Mouse (Mus musculus) heart, adult 2 months (tissue): ENCODE measurements around the gene Tmem222. TPM values are rescaled to one million over a fixed set of nuclear protein-coding genes. Genes with fewer than 3 reads are reported as not detected.

Experiments used
- DNase-seq, 2 experiments: peaks; one replicate each; pipeline ENCODE4 v3.0.0; 2021
- H3K27ac ChIP-seq: fragments of 200-600 bp; 2 replicates; pipeline ENCODE4 v1.8.1; 2022
- H3K27me3 ChIP-seq: fragments of 200-500 bp; 2 replicates; pipeline ENCODE4 v1.6.1; 2012; ENCODE audit warnings: mild to moderate bottlenecking, low read length, inconsistent platforms, mixed read lengths; ENCODE audit not compliant: control insufficient read depth, insufficient read depth
- H3K36me3 ChIP-seq: fragments of 200-500 bp; 2 replicates; pipeline ENCODE4 v1.6.1; 2012; ENCODE audit warnings: low read length, inconsistent platforms; ENCODE audit not compliant: control insufficient read depth, insufficient read depth
- H3K4me1 ChIP-seq: fragments of 200-500 bp; 2 replicates; pipeline ENCODE4 v1.6.1; 2011; ENCODE audit warnings: low read length; ENCODE audit not compliant: control insufficient read depth, insufficient read depth
- H3K4me3 ChIP-seq: fragments of 200-600 bp; 2 replicates; pipeline ENCODE4 v1.8.1; 2022
- H3K79me2 ChIP-seq: fragments of 200-500 bp; replicated peaks from 2 replicates; pipeline ENCODE4 v1.6.1; 2012; ENCODE audit warnings: mild to moderate bottlenecking, inconsistent platforms, low read length, moderate library complexity, mixed read lengths; ENCODE audit not compliant: control insufficient read depth, insufficient read depth
- H3K9ac ChIP-seq: fragments of 200-500 bp; 2 replicates; pipeline ENCODE4 v1.6.1; 2012; ENCODE audit warnings: low read depth, mild to moderate bottlenecking, control low read depth, inconsistent platforms, low read length, mixed read lengths
- CTCF ChIP-seq: fragments of 200-600 bp; IDR thresholded peaks from 2 replicates; pipeline ENCODE4 v1.8.1; 2022; ENCODE audit warnings: antibody characterized with exemption, mild to moderate bottlenecking, moderate library complexity
- EP300 ChIP-seq: fragments of 200-500 bp; IDR thresholded peaks from 2 replicates; pipeline ENCODE4 v1.6.1; 2011; ENCODE audit warnings: low read depth, low read length, control low read depth; ENCODE audit not compliant: insufficient read depth
- POLR2A ChIP-seq: fragments of 200-500 bp; IDR thresholded peaks from 2 replicates; pipeline ENCODE4 v1.6.1; 2011; ENCODE audit warnings: mild to moderate bottlenecking, low read depth, low read length, control low read depth; ENCODE audit not compliant: insufficient read depth
- WGBS: fragments of 180-500 bp; shearing (Covaris S2); methylation state at CpG from one replicate; pipeline ENCODE4 v1.1.7; 2018; 5-methylcytosine and 5-hydroxymethylcytosine counted together
- intact Hi-C: fragments of 180-260 bp; cut with DNase I; formaldehyde crosslinking; loops from one replicate; pipeline ENCODE4 v1.15.1; 2025
- polyA plus RNA-seq: library from polyadenylated mRNA; depleted of rRNA; stranded (reverse); fragments of >200 nt; gene quantifications from 2 replicates; pipeline ENCODE4 v1.2.3, GENCODE M21; 2012
- total RNA-seq, 2 experiments: library from RNA; stranded (reverse); gene quantifications; 2 replicates each; pipeline ENCODE4 v1.2.3; 2021

Tmem222 gene
- total and polyA plus RNA-seq, 3 experiments = 31.9 to 48.3 (median 33.9) TPM

DNA sequence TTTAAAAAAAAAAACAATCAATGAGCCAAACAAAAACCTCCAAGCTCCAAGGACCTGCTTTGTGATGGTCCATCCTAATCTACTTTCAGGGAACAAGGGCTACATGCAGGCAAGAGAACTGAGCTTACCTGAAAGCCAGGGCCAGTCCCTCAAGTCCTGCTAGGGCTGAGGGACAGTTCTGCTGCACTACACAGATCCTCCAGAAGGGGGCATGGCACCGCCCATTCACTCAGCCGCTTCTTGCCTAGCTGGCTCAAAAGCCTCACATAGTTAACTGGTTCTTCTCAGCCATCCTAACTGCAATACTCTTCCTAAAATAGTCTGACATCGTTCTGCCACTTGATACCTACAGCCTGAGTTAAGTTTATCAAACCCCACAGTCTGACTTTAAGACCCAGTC is 29.7 kb upstream of the Tmem222 start:
- Histone ChIP-seq H3K4me3 (no peak overlapping the region), H3K79me2 (no peaks in the 10 kb centered on the region), H3K27me3 (no peaks in the 10 kb centered on the region), H3K4me1 (no peaks in the 10 kb centered on the region), H3K27ac (no peak overlapping the region), H3K36me3 (no peaks in the 10 kb centered on the region), H3K9ac (no peak overlapping the region)
- WGBS = 36% methylated on average over 3 of the region's 3 CpGs
- no peak for TF ChIP-seq POLR2A
- peak; percentile 96 for TF ChIP-seq CTCF
- intact Hi-C loops = no loop called here
- peak; percentile 51 to 66 for DNase-seq

DNA sequence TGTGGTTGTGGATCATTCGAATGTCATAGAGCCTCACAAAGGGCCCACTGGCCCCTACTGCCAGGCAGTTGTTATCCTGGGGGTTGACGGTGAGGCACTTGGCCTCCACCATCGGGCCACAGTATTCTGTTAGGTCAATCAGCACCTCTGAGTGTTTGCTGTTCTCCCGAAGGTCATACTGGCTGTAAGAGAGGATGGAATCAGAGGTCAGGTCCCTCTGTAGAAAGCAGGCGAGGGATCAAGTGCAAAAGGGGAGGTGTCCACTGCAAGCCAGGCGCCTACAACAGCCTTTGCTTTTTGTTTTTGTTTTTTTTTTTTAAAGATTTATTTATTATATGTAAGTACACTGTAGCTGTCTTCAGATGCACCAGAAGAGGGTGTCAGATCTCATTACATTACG is 28.2 kb upstream of the Tmem222 start:
- 87% methylated on average over 7 of the region's 7 CpGs for WGBS
- Histone ChIP-seq H3K9ac (no peak overlapping the region), H3K4me1 (no peaks in the 10 kb centered on the region), H3K27me3 (no peaks in the 10 kb centered on the region), H3K27ac (no peak overlapping the region), H3K36me3 (no peaks in the 10 kb centered on the region), H3K79me2 (no peaks in the 10 kb centered on the region), H3K4me3 (no peak overlapping the region)
- TF ChIP-seq POLR2A = no peak
- TF ChIP-seq EP300 = no peak
- TF ChIP-seq CTCF = no peak
- intact Hi-C loops = no loop called here
- DNase-seq = no peak

DNA sequence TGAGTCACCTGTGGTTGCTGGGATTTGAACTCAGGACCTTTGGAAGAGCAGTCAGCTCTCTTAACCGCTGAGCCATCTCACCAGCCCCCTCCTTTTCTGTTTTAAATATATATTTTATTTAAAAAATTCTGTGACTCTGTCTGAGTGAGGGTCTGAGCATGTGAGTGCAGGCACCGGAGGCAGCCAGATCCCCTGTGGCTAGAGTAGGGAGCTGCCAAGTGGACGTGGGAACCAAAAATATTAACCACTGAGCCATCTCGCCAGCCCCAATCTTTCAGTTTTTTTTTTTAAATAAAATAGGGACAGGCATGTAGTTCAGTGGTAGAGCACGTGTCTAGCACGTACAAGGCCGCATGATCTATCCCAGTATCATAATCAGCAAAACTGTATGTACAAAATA is 27.2 kb upstream of the Tmem222 start:
- no peaks in the 10 kb centered on the region for H3K79me2 ChIP-seq
- H3K4me3 ChIP-seq = no peak overlapping the region
- no peak overlapping the region for H3K9ac ChIP-seq
- no peak overlapping the region for H3K27ac ChIP-seq
- intact Hi-C loops = no loop called here
- H3K36me3 ChIP-seq = no peaks in the 10 kb centered on the region
- no peaks in the 10 kb centered on the region for H3K27me3 ChIP-seq
- H3K4me1 ChIP-seq = no peaks in the 10 kb centered on the region
- 90% methylated on average over 7 of the region's 7 CpGs for WGBS
- DNase-seq = no peak
- TF ChIP-seq POLR2A (no peak), CTCF (no peak), EP300 (no peak)

DNA sequence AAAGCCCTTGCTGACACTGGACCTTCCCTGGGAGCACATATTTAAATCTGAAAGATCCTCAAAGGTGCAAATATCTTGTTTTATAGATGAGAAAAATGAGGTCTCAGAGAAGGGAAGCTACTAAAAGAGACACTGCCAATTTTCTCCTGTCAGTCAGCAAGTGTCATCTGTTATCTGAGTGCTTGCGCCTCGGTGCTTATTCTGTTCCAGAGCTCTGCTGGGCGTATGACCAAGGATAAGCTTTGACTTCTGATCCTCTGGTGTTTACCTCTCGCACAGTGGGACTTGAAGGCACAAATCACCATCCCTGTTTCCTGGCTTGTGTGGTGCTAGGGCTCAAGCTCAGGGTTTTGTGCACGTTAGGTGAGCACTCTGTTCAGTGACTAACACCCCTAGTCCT is 25.1 kb upstream of the Tmem222 start:
- WGBS = 63% methylated on average over 5 of the region's 5 CpGs
- Histone ChIP-seq H3K4me1 (no peaks in the 10 kb centered on the region), H3K27ac (no peak overlapping the region), H3K36me3 (no peaks in the 10 kb centered on the region), H3K9ac (no peak overlapping the region), H3K4me3 (no peak overlapping the region), H3K27me3 (no peaks in the 10 kb centered on the region), H3K79me2 (no peaks in the 10 kb centered on the region)
- TF ChIP-seq CTCF (no peak), EP300 (no peak), POLR2A (no peak)
- intact Hi-C loops = loop anchor here (2.0 kb wide), 1 partner anchor 354 kb away; no protein-coding TSS in a partner anchor
- no peak for DNase-seq

DNA sequence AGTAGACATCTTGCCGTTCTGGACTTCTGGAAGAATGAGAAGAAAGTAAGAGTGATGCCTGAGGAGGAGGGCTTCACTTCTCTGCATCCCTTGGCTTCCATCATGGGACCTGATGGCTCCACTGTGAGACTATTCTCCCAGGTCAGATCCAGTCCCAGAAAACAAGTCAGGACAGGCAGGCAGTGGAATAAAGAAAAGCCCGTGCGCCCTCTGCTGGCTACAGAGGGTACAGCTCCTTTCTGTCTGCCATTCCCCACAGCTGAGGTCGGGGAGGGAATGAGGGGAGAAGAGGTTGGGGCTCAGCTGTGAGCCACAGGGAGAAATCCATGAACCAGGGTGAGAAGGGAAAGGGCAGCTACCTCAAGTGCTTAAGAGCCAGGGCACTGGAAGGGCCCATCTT is 24.2 kb upstream of the Tmem222 start:
- Histone ChIP-seq H3K4me3 (no peak overlapping the region), H3K9ac (no peak overlapping the region), H3K79me2 (no peaks in the 10 kb centered on the region), H3K36me3 (no peaks in the 10 kb centered on the region), H3K27ac (no peak overlapping the region), H3K27me3 (no peaks in the 10 kb centered on the region), H3K4me1 (no peaks in the 10 kb centered on the region)
- intact Hi-C loops = loop anchor here (1.0 to 2.0 kb wide), 2 partner anchors 69 to 353 kb away; no protein-coding TSS in a partner anchor
- TF ChIP-seq CTCF = peak; percentile 99
- no peak for TF ChIP-seq POLR2A
- peak; percentile 64 to 83 for DNase-seq
- WGBS = 29% methylated on average over 4 of the region's 4 CpGs

DNA sequence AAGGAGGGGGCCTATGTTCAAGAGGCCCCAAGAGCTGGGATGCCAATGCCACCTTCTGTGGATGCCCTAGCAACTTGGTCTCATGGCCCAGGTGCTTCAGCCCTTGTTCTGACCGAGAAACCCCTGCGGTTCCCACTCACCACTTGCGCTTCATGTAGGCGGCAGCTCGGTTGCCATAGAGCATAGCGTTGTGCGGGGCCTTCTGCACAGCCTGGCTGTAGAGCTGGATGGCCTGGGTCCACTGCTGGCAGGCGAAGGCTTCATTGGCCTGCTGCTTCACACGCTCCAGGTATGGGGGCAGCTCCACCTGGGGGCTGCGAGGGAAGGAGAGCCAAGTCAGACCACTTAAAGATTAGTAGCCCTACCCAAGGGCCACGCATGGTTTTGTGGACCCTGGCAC is 22.8 kb upstream of the Tmem222 start:
- no peak overlapping the region for H3K9ac ChIP-seq
- 95% methylated on average over 11 of the region's 11 CpGs for WGBS
- DNase-seq = no peak
- intact Hi-C loops = no loop called here
- H3K27ac ChIP-seq = no peak overlapping the region
- H3K4me1 ChIP-seq = no peaks in the 10 kb centered on the region
- no peak overlapping the region for H3K4me3 ChIP-seq
- H3K79me2 ChIP-seq = no peaks in the 10 kb centered on the region
- TF ChIP-seq EP300 (no peak), POLR2A (no peak), CTCF (no peak)
- no peaks in the 10 kb centered on the region for H3K36me3 ChIP-seq
- no peaks in the 10 kb centered on the region for H3K27me3 ChIP-seq
